Mouse (Mus musculus): ENCODE data around the gene Arhgap24. TPM values are rescaled to one million over a fixed set of nuclear protein-coding genes. Genes with fewer than 3 reads are reported as not detected.

Arhgap24 gene
- polyA plus RNA-seq, 1 experiment from 2014 or later = 11.3 TPM

DNA sequence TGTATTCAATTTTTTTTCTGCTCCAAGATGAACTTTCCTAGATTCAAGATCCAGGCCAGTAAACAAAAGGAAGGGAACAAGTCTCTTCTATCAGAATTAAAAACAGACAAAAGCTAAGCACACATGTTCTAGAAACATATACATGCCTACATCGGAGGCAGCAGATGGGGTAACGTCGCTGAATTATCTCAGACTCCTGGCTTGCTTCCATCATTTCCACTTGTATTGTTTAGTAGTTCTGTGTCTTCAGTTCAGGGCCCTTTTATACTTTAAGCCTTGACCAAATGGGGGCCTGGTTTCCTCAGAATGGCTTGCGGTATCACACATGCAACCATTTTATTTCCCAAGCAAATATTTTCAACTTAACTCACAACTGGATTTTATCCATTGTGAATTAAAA lies 154.4 kb downstream of the Arhgap24 start:
- Histone ChIP-seq H3K27ac (ENCODE audit: low read length) (no peak overlapping the region), H3K4me1 (ENCODE audit: control insufficient read depth, insufficient read depth, low read length) (no peaks in the 10 kb centered on the region), H3K4me2 (ENCODE audit: low read depth, low read length) (no peak overlapping the region), H3K4me3 (ENCODE audit: low read length) (no peak overlapping the region), H3K9ac (ENCODE audit: low read depth, low read length) (no peak overlapping the region), H3K9me3 (ENCODE audit: control insufficient read depth, low read length) (no peaks in the 10 kb centered on the region), H3K27me3 (replicated peaks; ENCODE audit: control insufficient read depth, insufficient read depth, low read length) (no peaks in the 10 kb centered on the region), H3K36me3 (ENCODE audit: control insufficient read depth, insufficient read depth, low read length) (no peaks in the 10 kb centered on the region)
- no peak for ATAC-seq
- 59% methylated on average over 4 of the region's 4 CpGs for WGBS

DNA sequence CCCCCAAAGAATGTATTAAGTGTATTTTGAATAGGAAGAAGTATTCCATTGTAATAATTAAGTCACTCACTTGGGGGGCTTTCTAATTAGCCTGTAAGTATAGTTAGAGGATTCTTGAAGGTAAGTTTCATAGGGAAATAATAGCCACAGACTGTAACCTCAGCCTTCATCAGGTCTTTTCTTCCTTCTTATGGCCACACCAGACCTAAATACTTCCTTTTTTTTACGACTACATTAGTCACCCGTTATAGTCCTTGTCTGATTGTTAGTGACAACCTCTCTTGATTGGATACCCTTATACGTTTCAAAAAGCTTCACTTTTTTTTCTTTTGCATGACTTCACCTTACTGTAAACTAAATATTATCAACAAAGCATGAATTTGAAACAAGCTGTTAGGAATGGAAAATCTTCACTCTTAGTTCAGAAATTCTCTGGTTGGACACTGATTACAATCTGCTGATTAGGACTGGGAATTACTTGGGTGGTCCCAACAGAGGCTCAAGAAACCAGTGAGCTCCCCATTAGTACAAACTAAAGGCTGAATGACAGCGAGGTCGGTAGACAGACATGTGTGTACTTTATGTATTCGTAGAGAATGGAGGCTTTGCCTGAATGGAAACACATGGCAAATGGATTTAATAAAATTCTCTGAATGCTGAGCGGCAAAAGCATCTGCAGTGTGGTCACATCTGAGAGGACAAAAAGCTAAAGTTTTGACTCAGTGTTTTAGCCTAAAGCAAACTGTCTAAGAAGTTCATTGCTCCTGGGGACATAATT lies 158.8 kb downstream of the Arhgap24 start:
- Histone ChIP-seq H3K36me3 (ENCODE audit: control insufficient read depth, insufficient read depth, low read length) (no peaks in the 10 kb centered on the region), H3K27me3 (replicated peaks; ENCODE audit: control insufficient read depth, insufficient read depth, low read length) (no peaks in the 10 kb centered on the region), H3K4me1 (ENCODE audit: control insufficient read depth, insufficient read depth, low read length) (no peaks in the 10 kb centered on the region), H3K27ac (ENCODE audit: low read length) (no peak overlapping the region), H3K9me3 (ENCODE audit: control insufficient read depth, low read length) (no peaks in the 10 kb centered on the region), H3K4me3 (ENCODE audit: low read length) (no peak overlapping the region), H3K9ac (ENCODE audit: low read depth, low read length) (no peak overlapping the region), H3K4me2 (ENCODE audit: low read depth, low read length) (no peak overlapping the region)
- ATAC-seq = no peak
- 47% methylated on average over 7 of the region's 7 CpGs for WGBS

DNA sequence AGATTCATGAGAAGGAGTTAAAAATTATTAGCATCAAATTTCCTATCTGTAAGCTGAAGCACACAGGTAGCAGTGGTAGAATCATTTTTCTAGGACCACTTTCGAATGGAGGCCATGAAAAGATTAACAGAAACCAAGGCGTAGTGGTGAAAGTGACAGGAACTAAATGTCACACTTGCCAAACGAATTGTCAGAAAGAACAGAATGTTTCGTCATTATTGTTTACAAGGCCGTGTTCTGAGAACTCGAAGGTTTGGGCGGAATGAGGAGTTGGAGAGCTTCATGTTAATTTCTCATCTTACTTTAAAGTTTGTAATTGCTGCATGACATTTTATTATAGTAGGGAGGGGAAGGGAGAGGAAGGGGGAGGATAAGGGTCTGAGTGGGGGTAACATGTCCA lies 162.2 kb downstream of the Arhgap24 start:
- Histone ChIP-seq H3K27ac (ENCODE audit: low read length) (no peak overlapping the region), H3K36me3 (ENCODE audit: control insufficient read depth, insufficient read depth, low read length) (no peaks in the 10 kb centered on the region), H3K27me3 (replicated peaks; ENCODE audit: control insufficient read depth, insufficient read depth, low read length) (no peaks in the 10 kb centered on the region), H3K4me1 (ENCODE audit: control insufficient read depth, insufficient read depth, low read length) (no peaks in the 10 kb centered on the region), H3K4me3 (ENCODE audit: low read length) (no peak overlapping the region), H3K4me2 (ENCODE audit: low read depth, low read length) (no peak overlapping the region), H3K9me3 (ENCODE audit: control insufficient read depth, low read length) (no peaks in the 10 kb centered on the region), H3K9ac (ENCODE audit: low read depth, low read length) (no peak overlapping the region)
- no peak for ATAC-seq
- 76% methylated on average over 7 of the region's 7 CpGs for WGBS

DNA sequence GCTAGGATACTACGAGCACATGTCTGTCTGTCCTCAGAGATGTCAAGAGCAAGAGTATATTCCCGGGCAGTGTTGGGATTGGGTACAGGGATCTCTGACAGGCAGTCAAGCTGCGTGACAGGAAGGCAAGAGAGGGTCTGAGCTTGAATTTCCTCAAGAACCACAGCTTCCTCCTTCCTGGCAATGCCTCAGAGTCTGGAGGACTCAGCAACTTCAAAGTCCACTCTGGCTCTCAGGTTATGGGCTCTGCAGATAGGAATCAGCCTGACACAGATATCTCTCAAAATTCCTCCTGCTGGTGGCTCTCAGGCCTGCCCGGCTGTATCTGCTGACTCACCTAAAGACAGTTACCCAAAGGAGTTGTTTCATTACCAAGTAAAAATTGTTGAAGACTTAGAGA lies 162.6 kb downstream of the Arhgap24 start:
- 66% methylated on average over 4 of the region's 4 CpGs for WGBS
- ATAC-seq = peak; percentile 81
- Histone ChIP-seq H3K9ac (ENCODE audit: low read depth, low read length) (no peak overlapping the region), H3K4me1 (ENCODE audit: control insufficient read depth, insufficient read depth, low read length) (no peaks in the 10 kb centered on the region), H3K4me2 (ENCODE audit: low read depth, low read length) (no peak overlapping the region), H3K27ac (ENCODE audit: low read length) (no peak overlapping the region), H3K4me3 (ENCODE audit: low read length) (no peak overlapping the region), H3K9me3 (ENCODE audit: control insufficient read depth, low read length) (no peaks in the 10 kb centered on the region), H3K36me3 (ENCODE audit: control insufficient read depth, insufficient read depth, low read length) (no peaks in the 10 kb centered on the region), H3K27me3 (replicated peaks; ENCODE audit: control insufficient read depth, insufficient read depth, low read length) (no peaks in the 10 kb centered on the region)

DNA sequence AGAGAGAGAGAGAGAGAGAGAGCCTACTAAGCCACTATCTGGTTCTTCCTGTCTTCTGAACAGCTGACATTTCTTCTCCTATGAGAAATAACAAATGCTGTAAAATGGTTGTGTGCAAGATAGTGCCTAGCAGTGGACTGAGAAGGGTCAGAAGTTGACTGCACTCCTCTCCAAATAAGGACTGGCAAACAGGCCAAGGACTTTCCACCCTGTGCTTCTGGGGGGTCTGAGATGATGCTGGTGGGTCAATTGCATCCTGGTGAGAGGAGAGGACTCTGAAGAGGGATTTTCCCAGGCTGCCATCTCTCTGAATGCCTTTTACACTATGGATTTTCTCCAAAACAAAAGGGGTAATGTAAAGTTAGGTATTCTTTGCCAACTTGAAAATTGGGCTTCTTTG lies 177.9 kb downstream of the Arhgap24 start:
- Histone ChIP-seq H3K9me3 (ENCODE audit: control insufficient read depth, low read length) (no peaks in the 10 kb centered on the region), H3K27ac (ENCODE audit: low read length) (peak overlapping the region; percentile 16; the same call in 1 of the 2 replicates)

DNA sequence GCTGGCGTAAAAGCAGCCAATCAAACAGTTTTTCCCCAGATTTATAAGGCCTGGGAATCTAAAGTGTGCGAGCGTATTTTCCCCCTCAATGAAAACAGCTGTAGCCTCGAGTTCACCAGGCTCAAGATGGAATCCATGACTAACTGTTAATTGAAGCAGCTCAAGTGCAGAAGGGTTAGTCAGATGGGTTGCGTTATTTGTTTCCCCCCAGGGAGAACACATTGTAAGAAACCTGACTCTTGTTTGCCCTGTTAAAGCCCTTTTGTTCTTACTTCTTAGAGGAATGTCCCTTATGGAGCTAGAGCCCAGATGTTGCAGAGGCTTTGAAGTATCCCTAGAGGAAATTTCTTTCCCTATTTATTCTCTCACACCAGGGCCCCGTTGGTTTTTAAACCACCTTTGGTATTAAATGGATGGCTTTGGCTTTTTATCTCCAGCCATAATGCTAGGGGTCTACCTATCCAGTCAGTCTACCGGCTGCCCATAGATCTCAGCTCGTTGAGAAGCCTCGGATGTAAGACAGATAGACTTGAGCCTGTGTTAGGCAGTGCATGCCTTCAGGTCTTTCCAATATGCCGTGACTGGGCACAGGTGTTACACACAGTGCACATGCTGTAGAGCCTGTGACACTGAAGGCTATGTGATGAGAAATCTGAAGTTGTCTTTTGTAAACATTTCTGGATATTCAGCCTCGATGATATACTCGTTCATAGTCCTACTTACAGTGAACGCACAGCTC lies 184.0 kb downstream of the Arhgap24 start:
- no peak for ATAC-seq

More for the DNA sequence above, 177.9 kb downstream of the Arhgap24 start:
- Histone ChIP-seq H3K9ac (ENCODE audit: low read depth, low read length) (no peak overlapping the region), H3K4me2 (ENCODE audit: low read depth, low read length) (no peak overlapping the region), H3K4me1 (ENCODE audit: control insufficient read depth, insufficient read depth, low read length) (no peaks in the 10 kb centered on the region), H3K27me3 (replicated peaks; ENCODE audit: control insufficient read depth, insufficient read depth, low read length) (no peaks in the 10 kb centered on the region), H3K36me3 (ENCODE audit: control insufficient read depth, insufficient read depth, low read length) (no peaks in the 10 kb centered on the region), H3K4me3 (ENCODE audit: low read length) (no peak overlapping the region)
- no peak for ATAC-seq

DNA sequence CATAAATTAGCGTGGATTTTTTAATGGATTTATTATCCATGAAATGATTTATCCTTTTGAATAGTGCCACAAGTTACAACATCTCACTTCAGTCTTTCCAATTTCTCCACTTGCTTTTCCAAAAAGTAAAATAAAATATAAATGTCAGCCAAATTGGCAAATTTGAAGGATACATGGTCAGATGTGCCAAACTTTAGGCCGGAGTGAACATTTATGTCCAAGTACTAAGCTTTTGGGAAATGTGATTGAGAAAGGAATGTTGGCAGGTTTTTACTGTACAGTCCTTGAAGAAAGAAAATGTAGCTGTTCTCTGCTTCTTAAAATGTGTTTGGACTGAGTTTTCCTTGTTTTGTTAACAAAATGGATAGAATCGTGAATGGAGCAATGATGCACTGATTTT lies 185.7 kb downstream of the Arhgap24 start:
- no peaks in the 10 kb centered on the region for H3K4me1 ChIP-seq (ENCODE audit: control insufficient read depth, insufficient read depth, low read length)
- H3K4me3 ChIP-seq (ENCODE audit: low read length) = no peak overlapping the region
- no peak for ATAC-seq

More for the DNA sequence above, 184.0 kb downstream of the Arhgap24 start:
- no peak overlapping the region for H3K9ac ChIP-seq (ENCODE audit: low read depth, low read length)
- H3K27me3 ChIP-seq (replicated peaks; ENCODE audit: control insufficient read depth, insufficient read depth, low read length) = no peaks in the 10 kb centered on the region
- no peak overlapping the region for H3K4me2 ChIP-seq (ENCODE audit: low read depth, low read length)
- no peak overlapping the region for H3K27ac ChIP-seq (ENCODE audit: low read length)
- H3K4me3 ChIP-seq (ENCODE audit: low read length) = no peak overlapping the region
- H3K36me3 ChIP-seq (ENCODE audit: control insufficient read depth, insufficient read depth, low read length) = no peaks in the 10 kb centered on the region
- no peaks in the 10 kb centered on the region for H3K9me3 ChIP-seq (ENCODE audit: control insufficient read depth, low read length)
- 57% methylated on average over 13 of the region's 13 CpGs for WGBS
- H3K4me1 ChIP-seq (ENCODE audit: control insufficient read depth, insufficient read depth, low read length) = no peaks in the 10 kb centered on the region

DNA sequence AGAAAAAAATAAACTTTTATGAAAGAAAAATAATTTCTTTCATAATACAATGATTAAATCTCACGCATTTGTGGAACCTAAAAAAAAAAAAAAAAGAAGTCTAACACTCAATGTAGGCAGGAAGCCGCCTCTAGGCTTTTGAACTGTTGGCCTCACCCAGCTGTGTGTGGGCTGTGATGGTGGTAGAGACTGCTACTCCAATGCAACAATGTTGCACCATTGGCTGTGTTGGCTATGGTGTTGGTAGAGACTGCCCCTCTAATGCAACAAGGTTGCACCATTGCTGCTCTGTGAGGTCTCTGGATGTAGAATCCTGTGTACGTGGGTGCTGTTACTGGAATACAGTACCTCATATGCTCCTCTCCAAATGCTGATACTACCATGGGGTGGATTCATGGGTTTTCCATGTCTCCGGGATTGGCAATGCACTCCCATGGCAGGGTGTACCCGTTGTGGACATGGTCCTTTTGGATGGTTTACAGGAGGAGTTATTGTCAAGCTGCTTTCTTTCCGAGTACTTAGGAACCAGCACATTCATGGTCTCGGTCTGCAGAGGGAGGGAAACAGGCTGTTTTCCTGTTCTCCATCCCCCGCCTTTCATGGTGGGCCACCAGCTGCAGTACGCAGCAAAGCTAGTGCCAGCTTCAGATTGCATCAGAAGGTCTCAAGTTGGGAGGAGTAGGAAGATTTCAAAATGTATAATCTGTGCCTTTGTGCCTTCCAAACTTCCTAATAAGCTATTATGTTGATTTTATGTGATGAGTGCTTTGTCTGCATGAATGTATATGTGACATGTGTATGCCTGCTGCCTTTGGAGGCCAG lies 186.8 kb downstream of the Arhgap24 start:
- Histone ChIP-seq H3K9ac (ENCODE audit: low read depth, low read length) (no peak overlapping the region), H3K36me3 (ENCODE audit: control insufficient read depth, insufficient read depth, low read length) (no peaks in the 10 kb centered on the region), H3K4me2 (ENCODE audit: low read depth, low read length) (no peak overlapping the region), H3K27me3 (replicated peaks; ENCODE audit: control insufficient read depth, insufficient read depth, low read length) (no peaks in the 10 kb centered on the region), H3K9me3 (ENCODE audit: control insufficient read depth, low read length) (no peaks in the 10 kb centered on the region), H3K4me3 (ENCODE audit: low read length) (no peak overlapping the region), H3K27ac (ENCODE audit: low read length) (no peak overlapping the region), H3K4me1 (ENCODE audit: control insufficient read depth, insufficient read depth, low read length) (no peaks in the 10 kb centered on the region)
- WGBS = 91% methylated on average over 9 of the region's 9 CpGs
- ATAC-seq = no peak

More for the DNA sequence above, 185.7 kb downstream of the Arhgap24 start:
- no peak overlapping the region for H3K9ac ChIP-seq (ENCODE audit: low read depth, low read length)
- no peaks in the 10 kb centered on the region for H3K36me3 ChIP-seq (ENCODE audit: control insufficient read depth, insufficient read depth, low read length)
- H3K27me3 ChIP-seq (replicated peaks; ENCODE audit: control insufficient read depth, insufficient read depth, low read length) = no peaks in the 10 kb centered on the region
- no peak overlapping the region for H3K4me2 ChIP-seq (ENCODE audit: low read depth, low read length)
- H3K27ac ChIP-seq (ENCODE audit: low read length) = no peak overlapping the region
- no peaks in the 10 kb centered on the region for H3K9me3 ChIP-seq (ENCODE audit: control insufficient read depth, low read length)
- 81% methylated on average over 3 of the region's 3 CpGs for WGBS

DNA sequence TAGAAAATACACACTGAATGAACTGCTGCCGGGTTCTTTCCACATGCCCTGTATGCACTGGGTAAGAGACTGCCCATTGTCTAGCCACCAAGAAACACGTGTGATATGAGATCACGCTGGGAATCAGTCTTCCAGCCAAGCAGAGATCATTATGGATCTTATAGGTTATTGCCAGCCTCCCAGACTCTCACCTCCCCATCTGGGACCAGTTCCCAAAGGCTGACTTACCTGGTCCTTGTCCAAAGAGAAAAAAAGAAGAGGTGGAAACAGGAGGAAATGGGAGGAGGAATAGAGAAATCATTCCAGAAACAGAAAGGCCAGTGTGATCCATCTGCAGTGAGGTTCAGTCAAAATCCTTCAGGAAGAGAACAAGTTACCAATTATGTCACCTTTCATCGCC lies 189.0 kb downstream of the Arhgap24 start:
- H3K27ac ChIP-seq (ENCODE audit: low read length) = peak overlapping the region; percentile 42; the same call in 1 of the 2 replicates
- no peak overlapping the region for H3K4me3 ChIP-seq (ENCODE audit: low read length)
- no peaks in the 10 kb centered on the region for H3K9me3 ChIP-seq (ENCODE audit: control insufficient read depth, low read length)
- no peak overlapping the region for H3K4me2 ChIP-seq (ENCODE audit: low read depth, low read length)
- H3K4me1 ChIP-seq (ENCODE audit: control insufficient read depth, insufficient read depth, low read length) = no peaks in the 10 kb centered on the region
- no peak overlapping the region for H3K9ac ChIP-seq (ENCODE audit: low read depth, low read length)
- H3K27me3 ChIP-seq (replicated peaks; ENCODE audit: control insufficient read depth, insufficient read depth, low read length) = no peaks in the 10 kb centered on the region
- 59% methylated on average over 4 of the region's 4 CpGs for WGBS
- ATAC-seq = no peak
- no peaks in the 10 kb centered on the region for H3K36me3 ChIP-seq (ENCODE audit: control insufficient read depth, insufficient read depth, low read length)
